Mouse (Mus musculus): ENCODE measurements around the gene Efnb2. TPM values are rescaled to one million over a fixed set of nuclear protein-coding genes. Genes with fewer than 3 reads are reported as not detected.

Gene Efnb2
- polyA plus RNA-seq, 1 experiment = 12.4 TPM

GRCm38 (mm10) chr8:8655346-8656340, 5.4 kb downstream of the Efnb2 start:
- no peak for DNase-seq (ENCODE audit: low read depth in 1 of 2, low spot score in 2 of 2)
- 91% methylated on average over 24 of the region's 24 CpGs for WGBS
- H3K4me1 ChIP-seq (ENCODE audit: control insufficient read depth, insufficient read depth, insufficient read length) = peaks cover 5% of the 10 kb centered on the region
- no peaks in the 10 kb centered on the region for H3K36me3 ChIP-seq (ENCODE audit: control insufficient read depth, insufficient read depth, low read length)
- no peak overlapping the region for H3K27ac ChIP-seq (ENCODE audit: insufficient read depth, low read length)
- H3K4me3 ChIP-seq (ENCODE audit: extremely low read depth, insufficient read depth, insufficient read length) = no peak overlapping the region
- TF ChIP-seq POLR2A (IDR thresholded peaks at IDR 0.05; ENCODE audit: low read depth, low read length) (no peak), CTCF (IDR thresholded peaks at IDR 0.05; ENCODE audit: extremely low read depth, insufficient read depth, insufficient read length, insufficient replicate concordance) (no peak)
- peaks cover 16% of the 10 kb centered on the region for H3K27me3 ChIP-seq (ENCODE audit: control insufficient read depth, insufficient read depth, low read length)

DNA sequence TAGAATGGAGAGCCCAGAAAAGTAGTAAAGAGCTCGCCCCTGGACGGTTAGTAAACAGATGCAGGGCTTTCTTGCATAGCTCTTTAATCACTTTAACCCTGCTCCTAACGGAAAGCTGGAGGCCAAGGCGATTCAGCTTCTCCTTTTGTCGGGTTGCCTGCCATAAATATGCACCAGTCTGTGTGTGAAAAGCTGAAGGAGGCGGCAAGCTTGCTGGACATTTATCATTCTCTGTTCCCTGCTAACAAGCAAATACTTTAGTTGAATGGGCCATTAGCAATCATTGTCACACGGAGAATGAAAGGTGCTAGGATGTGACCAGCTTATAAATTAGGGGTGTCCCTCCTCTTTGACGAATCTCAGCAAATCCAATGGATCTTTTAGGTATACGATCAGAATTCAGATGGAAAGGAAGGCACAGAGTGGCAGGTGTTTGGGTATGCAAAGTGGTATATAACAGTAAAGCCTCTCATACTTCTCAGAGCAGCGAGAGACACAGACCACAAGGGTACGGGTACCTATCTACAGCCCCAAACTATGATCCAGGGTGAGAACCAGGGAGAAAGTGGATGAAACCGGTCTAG, 7.0 kb downstream of the Efnb2 start:
- H3K27ac ChIP-seq (ENCODE audit: insufficient read depth, low read length) = no peak overlapping the region
- H3K36me3 ChIP-seq (ENCODE audit: control insufficient read depth, insufficient read depth, low read length) = no peaks in the 10 kb centered on the region
- H3K4me3 ChIP-seq (ENCODE audit: extremely low read depth, insufficient read depth, insufficient read length) = no peak overlapping the region
- no peak for DNase-seq (ENCODE audit: low read depth in 1 of 2, low spot score in 2 of 2)
- peaks cover 4% of the 10 kb centered on the region; the same call in 1 of the 2 replicates for H3K27me3 ChIP-seq (ENCODE audit: control insufficient read depth, insufficient read depth, low read length)
- no peaks in the 10 kb centered on the region for H3K4me1 ChIP-seq (ENCODE audit: control insufficient read depth, insufficient read depth, insufficient read length)
- WGBS = 49% methylated on average over 12 of the region's 12 CpGs
- TF ChIP-seq CTCF (IDR thresholded peaks at IDR 0.05; ENCODE audit: extremely low read depth, insufficient read depth, insufficient read length, insufficient replicate concordance) (no peak), POLR2A (IDR thresholded peaks at IDR 0.05; ENCODE audit: low read depth, low read length) (no peak)

DNA sequence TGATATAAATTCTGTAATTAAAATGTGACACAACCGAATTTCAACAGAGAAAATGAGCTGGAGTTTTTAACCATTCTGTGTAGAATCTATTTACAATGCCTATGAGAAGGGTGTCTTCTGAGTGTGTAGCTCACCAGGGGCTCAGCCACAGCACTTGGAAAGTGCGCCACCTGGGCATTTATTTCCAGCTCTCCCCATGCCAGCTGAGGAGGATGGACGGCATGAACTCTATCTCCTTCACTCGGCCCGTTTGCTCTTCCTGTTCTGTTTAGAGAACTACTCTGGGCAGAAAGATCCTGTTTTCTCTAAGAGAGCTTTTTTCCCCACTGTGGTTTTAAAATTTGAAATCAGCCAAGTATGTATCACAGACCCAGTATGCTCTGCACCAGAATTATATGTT, 7.7 kb downstream of the Efnb2 start:
- TF ChIP-seq CTCF (IDR thresholded peaks at IDR 0.05; ENCODE audit: extremely low read depth, insufficient read depth, insufficient read length, insufficient replicate concordance) (no peak), POLR2A (IDR thresholded peaks at IDR 0.05; ENCODE audit: low read depth, low read length) (no peak)
- 23% methylated on average over 5 of the region's 5 CpGs for WGBS
- no peak for DNase-seq (ENCODE audit: low read depth in 1 of 2, low spot score in 2 of 2)
- H3K4me1 ChIP-seq (ENCODE audit: control insufficient read depth, insufficient read depth, insufficient read length) = no peaks in the 10 kb centered on the region
- no peak overlapping the region for H3K4me3 ChIP-seq (ENCODE audit: extremely low read depth, insufficient read depth, insufficient read length)
- H3K27me3 ChIP-seq (ENCODE audit: control insufficient read depth, insufficient read depth, low read length) = no peaks in the 10 kb centered on the region
- no peak overlapping the region for H3K27ac ChIP-seq (ENCODE audit: insufficient read depth, low read length)
- no peaks in the 10 kb centered on the region for H3K36me3 ChIP-seq (ENCODE audit: control insufficient read depth, insufficient read depth, low read length)

DNA sequence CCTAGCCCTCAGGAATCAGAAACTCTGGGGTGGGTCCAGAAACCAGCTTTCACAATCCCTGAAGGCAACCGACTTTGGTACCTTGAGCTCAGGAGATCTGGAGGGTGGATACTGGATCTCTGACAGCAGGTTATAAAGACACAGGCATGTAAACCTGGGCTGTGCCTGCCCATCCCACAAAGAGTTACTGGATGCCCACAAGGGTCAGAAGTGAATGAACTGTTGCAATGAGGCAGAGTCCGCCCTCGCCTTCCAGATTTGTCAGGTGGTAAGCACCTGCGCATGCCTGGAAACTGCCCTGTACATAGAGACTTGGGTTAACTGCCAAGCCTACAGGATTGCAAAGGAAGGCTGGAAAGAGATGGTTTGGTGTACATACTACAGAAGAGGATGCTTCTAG, 8.7 kb downstream of the Efnb2 start:
- Histone ChIP-seq H3K4me3 (ENCODE audit: extremely low read depth, insufficient read depth, insufficient read length) (no peak overlapping the region), H3K27ac (ENCODE audit: insufficient read depth, low read length) (no peak overlapping the region), H3K4me1 (ENCODE audit: control insufficient read depth, insufficient read depth, insufficient read length) (no peaks in the 10 kb centered on the region), H3K27me3 (ENCODE audit: control insufficient read depth, insufficient read depth, low read length) (no peaks in the 10 kb centered on the region), H3K36me3 (ENCODE audit: control insufficient read depth, insufficient read depth, low read length) (no peaks in the 10 kb centered on the region)
- DNase-seq (ENCODE audit: low read depth in 1 of 2, low spot score in 2 of 2) = no peak
- TF ChIP-seq POLR2A (IDR thresholded peaks at IDR 0.05; ENCODE audit: low read depth, low read length) (no peak), CTCF (IDR thresholded peaks at IDR 0.05; ENCODE audit: extremely low read depth, insufficient read depth, insufficient read length, insufficient replicate concordance) (no peak)
- WGBS = 97% methylated on average over 4 of the region's 4 CpGs

GRCm38 (mm10) chr8:8649944-8650343, 11.1 kb downstream of the Efnb2 start:
- Histone ChIP-seq H3K4me1 (ENCODE audit: control insufficient read depth, insufficient read depth, insufficient read length) (no peaks in the 10 kb centered on the region), H3K27ac (ENCODE audit: insufficient read depth, low read length) (no peak overlapping the region), H3K4me3 (ENCODE audit: extremely low read depth, insufficient read depth, insufficient read length) (no peak overlapping the region), H3K36me3 (ENCODE audit: control insufficient read depth, insufficient read depth, low read length) (no peaks in the 10 kb centered on the region), H3K27me3 (ENCODE audit: control insufficient read depth, insufficient read depth, low read length) (no peaks in the 10 kb centered on the region)
- DNase-seq (ENCODE audit: low read depth in 1 of 2, low spot score in 2 of 2) = no peak
- WGBS = 89% methylated on average over 8 of the region's 8 CpGs
- TF ChIP-seq CTCF (IDR thresholded peaks at IDR 0.05; ENCODE audit: extremely low read depth, insufficient read depth, insufficient read length, insufficient replicate concordance) = no peak
- TF ChIP-seq POLR2A (IDR thresholded peaks at IDR 0.05; ENCODE audit: low read depth, low read length) = no peak

GRCm38 (mm10) chr8:8649536-8649935, 11.5 kb downstream of the Efnb2 start:
- TF ChIP-seq CTCF (IDR thresholded peaks at IDR 0.05; ENCODE audit: extremely low read depth, insufficient read depth, insufficient read length, insufficient replicate concordance) (no peak), POLR2A (IDR thresholded peaks at IDR 0.05; ENCODE audit: low read depth, low read length) (no peak)
- H3K27ac ChIP-seq (ENCODE audit: insufficient read depth, low read length) = no peak overlapping the region
- no peaks in the 10 kb centered on the region for H3K27me3 ChIP-seq (ENCODE audit: control insufficient read depth, insufficient read depth, low read length)
- H3K36me3 ChIP-seq (ENCODE audit: control insufficient read depth, insufficient read depth, low read length) = no peaks in the 10 kb centered on the region
- 98% methylated on average over 3 of the region's 3 CpGs for WGBS
- no peak for DNase-seq (ENCODE audit: low read depth in 1 of 2, low spot score in 2 of 2)
- no peaks in the 10 kb centered on the region for H3K4me1 ChIP-seq (ENCODE audit: control insufficient read depth, insufficient read depth, insufficient read length)
- no peak overlapping the region for H3K4me3 ChIP-seq (ENCODE audit: extremely low read depth, insufficient read depth, insufficient read length)

All from spleen, adult 2 months (tissue).